Mouse (Mus musculus): ENCODE data around the gene Itgae. TPM values are rescaled to one million over a fixed set of nuclear protein-coding genes. Genes with fewer than 3 reads are reported as not detected.

The Itgae gene
- polyA plus RNA-seq, 1 experiment from 2014 or later = 0.14 TPM

DNA sequence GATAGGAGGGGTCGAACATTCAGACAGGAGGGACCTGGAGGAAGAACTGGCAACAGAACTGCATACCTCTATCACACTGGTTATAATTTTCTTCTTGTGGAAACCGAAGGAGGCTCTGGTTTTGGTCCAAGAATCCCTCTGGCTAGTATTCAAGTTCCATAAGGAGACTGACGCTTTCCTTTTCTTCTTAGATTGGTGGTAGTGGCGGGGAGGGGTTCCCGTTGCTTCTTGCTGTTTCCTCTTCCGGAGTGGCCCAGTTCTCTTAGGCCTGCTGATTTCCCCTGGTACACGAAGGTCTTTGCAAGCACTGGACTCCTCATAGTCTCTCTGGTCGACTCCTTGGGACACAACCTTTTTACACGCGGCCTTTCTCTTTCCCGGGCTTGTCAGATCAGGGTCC lies 46.7 kb downstream of the Itgae start:
- Histone ChIP-seq H3K4me3 (replicated peaks; ENCODE audit: low read depth, low read length) (peak overlapping the region; percentile 90), H3K36me3 (ENCODE audit: insufficient read depth, low read length) (no peaks in the 10 kb centered on the region), H3K4me1 (replicated peaks; ENCODE audit: insufficient read depth, low read length) (peaks cover 10% of the 10 kb centered on the region; the same call in 1 of the 2 replicates), H3K4me2 (ENCODE audit: low read length) (peak overlapping the region; percentile 86), H3K9me3 (replicated peaks; ENCODE audit: low read length) (no peaks in the 10 kb centered on the region), H3K27me3 (ENCODE audit: insufficient read depth, low read length) (no peaks in the 10 kb centered on the region), H3K27ac (peak overlapping the region; percentile 20; the same call in 1 of the 2 replicates), H3K9ac (ENCODE audit: low read depth, low read length) (peak overlapping the region; percentile 82)
- WGBS = 26% methylated on average over 11 of the region's 11 CpGs
- no peak for TF ChIP-seq CTCF (IDR thresholded peaks at IDR 0.05; ENCODE audit: low read depth)
- peak; percentile 66 for DNase-seq (ENCODE audit: low spot score)
- no peak for ATAC-seq (replicated peaks; ENCODE audit: low FRiP score, low read depth)

- Histone ChIP-seq H3K9ac (ENCODE audit: low read depth, low read length) (peak within 1 kb of the TSS; percentile 82), H3K9me3 (replicated peaks; ENCODE audit: low read length) (no peaks in the 10 kb centered on the region), H3K4me2 (ENCODE audit: low read length) (peak within 1 kb of the TSS; percentile 86), H3K27me3 (ENCODE audit: insufficient read depth, low read length) (no peaks in the 10 kb centered on the region), H3K4me1 (replicated peaks; ENCODE audit: insufficient read depth, low read length) (peaks cover 10% of the 10 kb centered on the region; the same call in 1 of the 2 replicates), H3K27ac (peak within 1 kb of the TSS; percentile 20; the same call in 1 of the 2 replicates), H3K4me3 (replicated peaks; ENCODE audit: low read depth, low read length) (peak within 1 kb of the TSS; percentile 90), H3K36me3 (ENCODE audit: insufficient read depth, low read length) (no peaks in the 10 kb centered on the region)
- TF ChIP-seq CTCF (IDR thresholded peaks at IDR 0.05; ENCODE audit: low read depth) = peak; percentile 97
- peak; percentile 94 for ATAC-seq (replicated peaks; ENCODE audit: low FRiP score, low read depth)
- under 1% methylated on average over 77 of the region's 84 CpGs for WGBS
- DNase-seq (ENCODE audit: low spot score) = peak; percentile 94
Observed at GRCm38 (mm10) chr11:73137591-73138501, 47.5 kb downstream of the Itgae start, which contains the start of gene Haspin. TSS of gene Haspin (minus strand) at chr11:73138294.

- 89% methylated on average over 1 of the region's 1 CpGs for WGBS
- H3K27ac ChIP-seq = no peak overlapping the region
- no peak overlapping the region for H3K4me2 ChIP-seq (ENCODE audit: low read length)
- H3K36me3 ChIP-seq (ENCODE audit: insufficient read depth, low read length) = no peaks in the 10 kb centered on the region
- ATAC-seq (replicated peaks; ENCODE audit: low FRiP score, low read depth) = peak; percentile 13; the same call in 1 of the 2 replicates
- no peak overlapping the region for H3K9ac ChIP-seq (ENCODE audit: low read depth, low read length)
- H3K4me1 ChIP-seq (replicated peaks; ENCODE audit: insufficient read depth, low read length) = no peaks in the 10 kb centered on the region
- no peaks in the 10 kb centered on the region for H3K9me3 ChIP-seq (replicated peaks; ENCODE audit: low read length)
- no peak for TF ChIP-seq CTCF (IDR thresholded peaks at IDR 0.05; ENCODE audit: low read depth)
- no peaks in the 10 kb centered on the region for H3K27me3 ChIP-seq (ENCODE audit: insufficient read depth, low read length)
- no peak overlapping the region for H3K4me3 ChIP-seq (replicated peaks; ENCODE audit: low read depth, low read length)
- no peak for DNase-seq (ENCODE audit: low spot score)
Observed at GRCm38 (mm10) chr11:73144261-73144681, 53.9 kb downstream of the Itgae start.

DNA sequence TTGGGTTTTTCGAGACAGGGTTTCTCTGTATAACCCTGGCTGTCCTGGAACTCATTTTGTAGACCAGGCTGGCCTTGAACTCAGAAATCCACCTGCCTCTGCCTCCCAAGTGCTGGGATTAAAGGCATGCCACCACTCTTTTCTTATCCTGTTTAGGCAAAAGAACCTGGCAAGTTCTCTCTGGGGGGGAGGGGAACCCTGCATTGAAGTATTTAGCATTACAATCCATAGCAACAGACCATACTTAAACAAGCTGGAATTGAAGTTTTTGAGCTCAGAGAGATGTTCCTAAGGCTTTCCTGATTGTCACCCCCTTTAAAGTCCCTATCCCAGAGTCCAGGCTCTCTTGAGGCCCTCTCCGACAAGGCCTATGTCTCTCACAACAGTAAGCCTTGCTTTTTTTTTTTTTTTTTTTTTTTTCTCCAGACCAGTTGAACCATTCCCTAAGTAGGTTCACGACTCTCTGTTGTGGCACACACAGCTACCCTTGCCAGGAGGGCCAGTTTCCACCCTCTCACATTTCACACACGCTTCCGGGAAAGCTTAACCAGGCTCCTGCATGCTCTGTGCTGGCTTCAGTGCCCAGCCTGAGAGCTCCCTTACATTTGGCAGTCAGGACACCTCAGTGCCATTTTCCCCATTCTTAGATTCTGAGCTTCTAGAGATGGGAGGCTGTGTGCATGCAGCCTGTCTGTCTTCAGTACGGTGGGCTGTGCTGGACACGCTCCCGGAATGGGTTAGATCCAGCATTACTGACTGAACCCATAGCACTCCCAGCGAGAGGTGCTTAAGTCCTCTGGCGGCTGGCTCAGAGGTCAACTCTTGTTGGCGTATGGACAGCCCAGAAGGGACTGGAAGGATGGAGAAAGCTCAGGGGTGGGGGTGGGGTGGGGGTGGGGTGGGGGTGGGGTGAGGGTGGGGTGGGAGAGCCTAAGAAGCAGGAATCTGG lies 55.9 kb downstream of the Itgae start:
- Histone ChIP-seq H3K9ac (ENCODE audit: low read depth, low read length) (no peak overlapping the region), H3K27me3 (ENCODE audit: insufficient read depth, low read length) (no peaks in the 10 kb centered on the region), H3K9me3 (replicated peaks; ENCODE audit: low read length) (no peaks in the 10 kb centered on the region), H3K4me3 (replicated peaks; ENCODE audit: low read depth, low read length) (no peak overlapping the region), H3K27ac (no peak overlapping the region), H3K4me2 (ENCODE audit: low read length) (no peak overlapping the region), H3K4me1 (replicated peaks; ENCODE audit: insufficient read depth, low read length) (no peaks in the 10 kb centered on the region), H3K36me3 (ENCODE audit: insufficient read depth, low read length) (no peaks in the 10 kb centered on the region)
- no peak for TF ChIP-seq CTCF (IDR thresholded peaks at IDR 0.05; ENCODE audit: low read depth)
- no peak for DNase-seq (ENCODE audit: low spot score)
- 46% methylated on average over 11 of the region's 11 CpGs for WGBS
- ATAC-seq (replicated peaks; ENCODE audit: low FRiP score, low read depth) = no peak

DNA sequence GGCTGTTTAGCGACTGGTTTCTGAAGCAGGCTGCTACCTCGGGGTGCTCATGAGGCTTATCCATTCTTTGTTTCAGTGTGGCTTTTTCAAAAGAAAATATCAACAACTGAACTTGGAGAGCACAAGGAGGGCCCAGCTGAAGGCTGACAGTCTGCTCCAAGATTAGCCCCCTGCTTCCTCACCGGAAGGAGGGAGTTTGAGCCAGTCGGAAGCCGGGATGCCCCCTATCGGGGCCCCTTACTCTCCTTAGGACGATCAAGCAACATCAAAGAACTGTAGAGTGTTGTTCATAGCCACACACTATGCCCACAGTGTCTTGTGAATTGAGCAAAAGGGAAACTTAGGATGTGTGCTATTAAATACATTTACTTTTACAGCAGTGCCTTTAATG lies 56.6 kb downstream of the Itgae start:
- no peak for ATAC-seq (replicated peaks; ENCODE audit: low FRiP score, low read depth)
- TF ChIP-seq CTCF (IDR thresholded peaks at IDR 0.05; ENCODE audit: low read depth) = no peak
- Histone ChIP-seq H3K4me3 (replicated peaks; ENCODE audit: low read depth, low read length) (no peak overlapping the region), H3K27ac (no peak overlapping the region), H3K27me3 (ENCODE audit: insufficient read depth, low read length) (no peaks in the 10 kb centered on the region), H3K4me2 (ENCODE audit: low read length) (no peak overlapping the region), H3K36me3 (ENCODE audit: insufficient read depth, low read length) (no peaks in the 10 kb centered on the region), H3K4me1 (replicated peaks; ENCODE audit: insufficient read depth, low read length) (no peaks in the 10 kb centered on the region), H3K9me3 (replicated peaks; ENCODE audit: low read length) (no peaks in the 10 kb centered on the region), H3K9ac (ENCODE audit: low read depth, low read length) (no peak overlapping the region)
- DNase-seq (ENCODE audit: low spot score) = no peak
- 50% methylated on average over 7 of the region's 7 CpGs for WGBS

DNA sequence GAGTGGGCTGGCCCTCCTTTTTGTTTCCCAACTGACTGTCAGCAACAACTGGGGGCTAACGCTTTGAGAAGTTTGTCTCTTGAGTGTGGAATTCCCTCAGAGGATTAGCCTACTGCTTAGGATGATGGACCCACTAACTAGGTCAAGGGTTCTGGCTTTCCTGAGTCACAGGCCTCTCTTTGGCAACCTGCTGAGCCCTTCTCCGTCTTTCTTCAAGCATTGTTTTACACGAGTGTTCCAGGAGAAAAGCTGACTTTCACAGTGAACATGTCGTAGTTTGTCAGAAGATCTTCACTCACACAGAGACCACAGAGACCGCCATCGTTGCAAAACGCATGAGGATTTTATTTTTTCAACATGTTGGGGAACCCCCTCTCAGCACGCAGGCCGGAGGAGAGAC lies 57.8 kb downstream of the Itgae start:
- H3K27ac ChIP-seq = no peak overlapping the region
- no peaks in the 10 kb centered on the region for H3K27me3 ChIP-seq (ENCODE audit: insufficient read depth, low read length)
- no peak overlapping the region for H3K4me2 ChIP-seq (ENCODE audit: low read length)
- no peaks in the 10 kb centered on the region for H3K36me3 ChIP-seq (ENCODE audit: insufficient read depth, low read length)
- no peaks in the 10 kb centered on the region for H3K9me3 ChIP-seq (replicated peaks; ENCODE audit: low read length)
- ATAC-seq (replicated peaks; ENCODE audit: low FRiP score, low read depth) (no peak), DNase-seq (ENCODE audit: low spot score) (no peak)
- no peak overlapping the region for H3K4me3 ChIP-seq (replicated peaks; ENCODE audit: low read depth, low read length)
- no peaks in the 10 kb centered on the region for H3K4me1 ChIP-seq (replicated peaks; ENCODE audit: insufficient read depth, low read length)
- WGBS = 81% methylated on average over 9 of the region's 9 CpGs
- H3K9ac ChIP-seq (ENCODE audit: low read depth, low read length) = no peak overlapping the region
- TF ChIP-seq CTCF (IDR thresholded peaks at IDR 0.05; ENCODE audit: low read depth) = no peak
